Mouse (Mus musculus): Measurements from ENCODE around the gene Gm43191. TPM values are rescaled to one million over a fixed set of nuclear protein-coding genes. Genes with fewer than 3 reads are reported as not detected.
"Not testable (repeated sequence)": the region's sequence is repeated elsewhere in the genome, so short reads cannot be mapped to it uniquely, and the experiment has no call there.

Gm43191 gene
- total RNA-seq, 2 experiments from 2014 or later, result not detected

GRCm38 (mm10) chr3:116664281-116664680, 16.8 kb downstream of the Gm43191 start:
- intact Hi-C loops (cut with DNase I), result loop anchor here (5.0 kb wide), 1 partner anchor 48 kb away; the partner anchor contains the start of gene Slc35a3

GRCm38 (mm10) chr3:116662463-116662863, 18.6 kb downstream of the Gm43191 start, which contains the start of gene Mfsd14a:
Mfsd14a (minus strand) TSS chr3:116662677.
- intact Hi-C loops (cut with DNase I), result loop anchor here (1.0 to 5.0 kb wide), 2 partner anchors 50 to 68 kb away; partner anchors contain the start of genes Sass6 and Slc35a3

More at GRCm38 (mm10) chr3:116664281-116664680, 16.8 kb downstream of the Gm43191 start:
- not testable (repeated sequence) for DNase-seq (ENCODE audit: low spot score in 2 of 2)

DNA sequence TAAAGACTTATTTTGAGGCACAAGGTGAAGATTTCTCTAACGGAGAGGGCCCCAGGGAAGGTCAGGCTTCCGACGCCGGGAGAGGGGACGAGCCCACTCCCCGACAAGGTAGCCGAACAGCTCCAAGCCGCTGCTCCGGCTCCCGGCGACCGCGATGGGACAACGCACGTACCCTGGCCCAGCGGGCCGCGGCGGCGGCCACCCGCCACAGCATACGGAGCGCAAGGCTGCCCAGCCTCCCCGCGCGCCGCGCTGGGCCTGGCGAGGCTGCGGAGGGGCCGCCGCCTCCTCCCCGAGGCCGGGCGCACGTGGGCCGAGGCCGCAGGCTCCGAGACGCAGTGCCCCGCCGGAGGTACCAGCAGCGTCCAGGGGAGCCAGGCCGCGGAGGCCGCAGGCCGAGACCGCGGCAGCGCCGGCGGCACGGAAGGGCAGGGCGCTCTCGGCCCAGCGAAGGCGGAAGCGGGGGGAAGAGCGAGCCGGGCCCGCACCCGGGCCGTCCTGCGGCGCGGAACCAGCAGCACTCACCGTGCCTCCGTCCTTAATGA, 19.1 kb downstream of the Gm43191 start:
- peak; percentile 51 to 76 for DNase-seq (ENCODE audit: low spot score in 2 of 2)
- intact Hi-C loops (cut with DNase I), result loop anchor here (1.0 to 5.0 kb wide), 2 partner anchors 50 to 68 kb away; partner anchors contain the start of genes Sass6 and Slc35a3

More at GRCm38 (mm10) chr3:116662463-116662863, 18.6 kb downstream of the Gm43191 start, which contains the start of gene Mfsd14a:
- peak; percentile 97 to 99 for DNase-seq (ENCODE audit: low spot score in 2 of 2)

DNA sequence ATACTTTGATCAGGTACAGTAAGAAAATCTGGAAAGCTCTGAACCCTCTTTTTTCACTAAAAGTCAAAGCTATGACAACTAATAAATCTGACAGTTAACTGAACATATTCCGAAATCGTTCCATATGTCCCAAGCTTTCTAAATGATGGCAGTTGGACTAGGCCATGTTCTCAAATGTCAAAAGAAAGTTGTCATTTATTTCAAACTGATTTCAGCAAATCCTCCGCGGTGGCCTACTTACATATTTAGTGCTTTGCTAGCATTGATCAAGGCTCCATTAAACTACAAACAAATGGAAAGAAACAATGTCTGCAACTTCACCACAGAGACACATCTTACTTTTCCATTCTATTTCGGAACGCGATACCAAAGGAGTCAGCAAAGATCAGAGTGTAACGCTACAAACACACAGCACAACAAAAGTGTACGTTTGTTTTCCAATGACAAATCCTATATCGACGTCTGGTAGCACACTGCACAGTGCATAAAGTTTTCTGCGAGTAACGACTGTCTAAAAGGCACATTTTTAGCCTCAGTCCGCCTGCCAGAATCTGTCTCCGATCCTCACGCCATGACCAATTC, 19.7 kb downstream of the Gm43191 start:
- DNase-seq (ENCODE audit: low spot score in 2 of 2), result no peak
- intact Hi-C loops (cut with DNase I), result loop anchor here (5.0 kb wide), 1 partner anchor 51 kb away; the partner anchor contains the start of gene Slc35a3

GRCm38 (mm10) chr3:116659856-116660430, 21.1 kb downstream of the Gm43191 start:
- intact Hi-C loops (cut with DNase I), result loop anchor here (5.0 kb wide), 1 partner anchor 52 kb away; the partner anchor contains the start of gene Slc35a3
- no peak for DNase-seq (ENCODE audit: low spot score in 2 of 2)

DNA sequence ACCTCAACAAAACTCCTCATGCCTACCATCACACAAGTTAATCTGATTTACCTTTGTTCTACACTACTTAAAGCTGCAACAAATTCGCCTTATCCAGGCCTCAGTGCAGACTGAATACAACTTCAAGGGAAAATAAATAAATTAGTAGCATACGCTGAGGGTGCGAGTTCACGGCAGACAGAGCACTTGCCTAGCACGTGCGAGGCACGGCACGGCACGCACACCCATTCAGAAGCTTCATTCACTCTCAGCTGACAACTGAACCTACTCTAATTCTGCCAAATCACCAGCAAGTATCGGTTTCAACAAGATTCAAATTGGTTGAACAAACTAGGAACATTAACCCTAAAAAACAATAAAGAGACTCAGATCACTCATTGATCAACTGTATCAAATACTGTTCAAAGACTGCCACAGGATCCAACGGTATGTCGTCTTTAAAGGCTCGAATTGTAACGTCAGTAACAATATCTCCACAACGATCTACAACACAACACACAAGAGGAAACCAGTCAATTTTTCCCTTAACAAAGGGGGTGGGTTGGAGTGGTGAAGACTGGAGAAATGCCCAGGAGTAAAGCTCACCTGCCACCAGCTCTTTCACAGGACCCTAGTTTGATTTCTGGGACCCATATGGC, 22.0 kb downstream of the Gm43191 start:
- intact Hi-C loops (cut with DNase I), result no loop called here
- DNase-seq (ENCODE audit: low spot score in 2 of 2), result no peak

DNA sequence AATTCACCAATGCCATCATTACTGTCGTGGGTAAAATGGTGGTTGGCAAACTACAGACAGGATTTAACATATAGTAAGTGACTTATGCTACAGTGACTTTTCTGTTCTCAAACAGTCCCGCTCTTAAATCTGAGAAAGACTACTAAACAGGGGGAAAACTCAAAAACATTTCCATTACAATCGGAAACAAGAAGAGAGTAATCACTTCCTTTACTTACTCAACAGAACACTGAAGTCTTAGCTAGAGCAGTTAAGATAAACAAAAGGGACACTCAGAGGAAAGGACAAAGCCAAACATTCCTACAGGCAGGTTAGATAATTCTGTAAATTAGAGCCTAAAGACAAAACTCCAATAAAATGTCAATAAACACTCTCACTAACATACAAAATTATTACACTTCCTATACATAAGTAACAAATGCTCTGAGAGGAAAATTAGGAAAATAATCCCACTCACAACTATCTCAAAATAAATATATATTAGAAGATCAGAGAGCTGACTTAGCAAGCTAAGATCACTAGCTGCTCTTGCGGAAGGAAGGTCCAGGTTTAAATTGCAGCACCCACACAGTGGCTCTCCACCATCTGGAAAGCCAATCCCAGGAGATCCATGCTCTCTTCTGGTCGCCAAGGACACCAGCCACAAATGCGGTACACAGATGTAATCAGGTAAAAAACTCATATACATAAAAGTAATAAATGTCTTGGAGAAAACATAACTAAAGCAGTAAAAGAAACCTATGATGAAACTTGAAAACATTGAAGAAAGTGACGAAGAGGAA, 24.7 kb downstream of the Gm43191 start:
- intact Hi-C loops (cut with DNase I), result no loop called here
- no peak for DNase-seq (ENCODE audit: low spot score in 2 of 2)

GRCm38 (mm10) chr3:116654051-116654450, 27.0 kb downstream of the Gm43191 start:
- intact Hi-C loops (cut with DNase I); DNase-seq (ENCODE audit: low spot score in 2 of 2): not testable (repeated sequence)

GRCm38 (mm10) chr3:116653278-116653945, 27.6 kb downstream of the Gm43191 start:
- intact Hi-C loops (cut with DNase I), result no loop called here

GRCm38 (mm10) chr3:116652033-116652446, 29.0 kb downstream of the Gm43191 start:
- intact Hi-C loops (cut with DNase I), result no loop called here
- DNase-seq (ENCODE audit: low spot score in 2 of 2), result no peak

More at GRCm38 (mm10) chr3:116653278-116653945, 27.6 kb downstream of the Gm43191 start:
- no peak for DNase-seq (ENCODE audit: low spot score in 2 of 2)

DNA sequence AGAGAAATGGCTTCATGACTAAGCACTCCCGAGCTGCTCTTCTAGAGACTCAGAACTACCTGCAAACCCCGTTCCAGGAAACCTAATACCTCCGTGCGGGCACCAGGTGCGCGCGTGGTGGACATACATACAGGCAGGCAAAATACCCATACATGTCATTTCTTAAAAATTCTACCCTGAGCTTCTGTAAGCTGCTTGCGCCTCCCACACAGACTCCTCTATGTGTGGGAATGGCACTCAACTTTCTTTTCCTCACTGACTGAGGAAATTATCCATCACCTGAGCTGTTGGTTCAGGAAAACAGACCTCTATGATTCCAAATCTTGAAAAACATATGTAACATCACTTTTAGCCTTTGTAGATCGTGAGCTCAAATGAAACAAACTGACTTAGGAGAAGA, 30.4 kb downstream of the Gm43191 start:
- intact Hi-C loops (cut with DNase I), result no loop called here

GRCm38 (mm10) chr3:116648805-116649204, 32.3 kb downstream of the Gm43191 start:
- intact Hi-C loops (cut with DNase I), result no loop called here
- no peak for DNase-seq (ENCODE audit: low spot score in 2 of 2)

More for the DNA sequence above, 30.4 kb downstream of the Gm43191 start:
- no peak for DNase-seq (ENCODE audit: low spot score in 2 of 2)

DNA sequence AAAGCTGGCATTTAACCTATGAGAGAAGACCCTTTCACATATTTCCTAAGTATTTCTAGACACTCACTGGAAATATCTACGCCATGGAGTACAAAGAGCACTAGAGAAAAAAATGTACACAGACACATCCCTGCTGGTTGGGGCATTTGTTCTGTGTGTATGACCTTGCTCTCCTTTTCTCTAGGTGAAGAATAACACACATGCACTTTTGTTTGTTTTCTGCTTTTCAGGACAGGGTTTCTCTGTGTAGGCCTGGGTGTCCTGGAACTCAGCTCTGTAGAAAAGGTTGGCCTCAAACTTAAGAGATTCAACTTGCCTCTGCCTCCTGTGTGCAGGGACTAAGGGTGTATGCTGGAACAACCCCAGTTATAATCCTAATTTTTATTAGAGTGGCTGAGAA, 34.7 kb downstream of the Gm43191 start:
- intact Hi-C loops (cut with DNase I), result no loop called here
- DNase-seq (ENCODE audit: low spot score in 2 of 2), result no peak

DNA sequence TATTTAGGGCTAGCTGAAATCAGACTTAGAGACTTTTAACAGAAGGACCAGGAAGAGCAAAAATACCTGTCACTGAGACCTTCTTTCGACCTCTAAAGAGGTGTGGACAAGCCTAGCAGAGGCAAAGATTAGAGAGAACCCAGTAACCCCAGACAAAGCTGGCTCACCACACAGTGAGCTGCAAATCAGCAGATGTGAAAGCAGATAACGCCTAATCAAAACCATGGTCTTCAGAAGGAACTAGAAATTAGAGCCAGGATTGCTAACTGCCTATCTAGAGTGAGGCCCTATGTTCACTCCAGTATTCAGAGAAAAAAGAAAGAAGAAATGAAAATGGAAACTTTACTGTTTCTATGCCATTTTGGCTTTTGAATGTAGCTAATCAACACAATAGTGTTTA, 38.7 kb downstream of the Gm43191 start:
- intact Hi-C loops (cut with DNase I), result no loop called here
- DNase-seq (ENCODE audit: low spot score in 2 of 2), result no peak

DNA sequence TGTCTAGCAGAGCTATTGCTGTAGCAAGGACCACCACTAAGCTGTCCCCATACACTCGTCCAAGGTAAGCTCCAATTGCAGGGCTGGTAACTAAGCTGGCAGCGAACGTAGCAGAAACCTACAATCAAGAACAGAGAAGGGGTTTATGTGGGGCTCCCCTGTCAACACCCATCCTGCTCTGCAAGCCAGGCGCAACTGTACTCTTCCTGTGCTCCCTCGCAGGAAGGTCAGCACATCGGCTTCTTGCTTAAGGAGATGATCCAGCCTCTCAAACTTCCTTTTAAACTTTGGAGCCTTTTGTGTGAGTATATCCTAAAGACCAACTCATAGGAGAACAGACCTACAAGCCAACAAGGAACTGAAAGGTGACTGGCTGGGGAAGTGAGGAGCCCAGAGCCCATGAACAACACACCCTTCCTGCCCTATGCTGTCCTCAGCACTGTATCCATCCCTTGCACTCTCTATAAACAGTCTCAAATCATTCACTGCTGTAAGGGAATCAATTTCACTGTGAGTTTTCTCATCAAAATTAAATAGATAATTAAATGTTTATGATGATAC, 39.2 kb downstream of the Gm43191 start:
- no peak for DNase-seq (ENCODE audit: low spot score in 2 of 2)
- intact Hi-C loops (cut with DNase I), result no loop called here

DNA sequence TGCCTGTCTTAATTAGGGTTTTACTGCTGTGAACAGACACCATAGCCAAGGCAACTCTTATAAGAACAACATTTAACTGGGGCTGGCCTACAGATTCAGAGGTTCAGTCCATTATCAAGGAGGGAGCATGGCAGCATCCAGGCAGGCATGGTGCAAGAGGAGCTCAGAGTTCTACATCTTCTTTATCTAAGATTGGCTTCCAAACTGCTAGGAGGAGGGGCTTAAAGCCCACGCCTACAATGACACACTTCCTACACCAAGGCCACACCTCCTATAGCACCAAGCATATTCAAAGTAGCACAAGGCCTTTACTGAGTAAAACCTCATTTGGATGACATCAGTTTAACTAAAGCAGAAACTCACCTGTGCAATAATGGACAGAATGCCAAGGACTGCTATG, 41.0 kb downstream of the Gm43191 start:
- intact Hi-C loops (cut with DNase I), result no loop called here
- DNase-seq (ENCODE audit: low spot score in 2 of 2), result no peak

- no peak for DNase-seq (ENCODE audit: low spot score in 2 of 2)
- intact Hi-C loops (cut with DNase I), result no loop called here
These were observed 42.5 kb downstream of the Gm43191 start for GRCm38 (mm10) chr3:116638572-116638971.

- no peak for DNase-seq (ENCODE audit: low spot score in 2 of 2)
- intact Hi-C loops (cut with DNase I), result no loop called here
These were observed 43.2 kb downstream of the Gm43191 start for GRCm38 (mm10) chr3:116637693-116638476.
